Mouse (Mus musculus) ES-E14 (cell line): Measurements from ENCODE around the gene Gpr22.

Experiments used
- CHD2 ChIP-seq: IDR thresholded peaks from 2 replicates; pipeline ENCODE4 v1.6.1; 2014; ENCODE audit warnings: mild to moderate bottlenecking, low read depth, low read length, inconsistent platforms
- HCFC1 ChIP-seq: IDR thresholded peaks from 2 replicates; pipeline ENCODE4 v1.6.1; 2012; ENCODE audit warnings: low read length, inconsistent platforms, borderline replicate concordance; ENCODE audit not compliant: insufficient read depth
- MAFK ChIP-seq: IDR thresholded peaks from 2 replicates; pipeline ENCODE4 v1.6.1; 2014; ENCODE audit warnings: mild to moderate bottlenecking, low read depth, low read length, inconsistent platforms; ENCODE audit not compliant: insufficient read depth
- ZC3H11A ChIP-seq: IDR thresholded peaks from 2 replicates; pipeline ENCODE4 v1.6.1; 2012; ENCODE audit warnings: low read depth, mild to moderate bottlenecking, inconsistent platforms, low read length, borderline replicate concordance
- ZNF384 ChIP-seq: IDR thresholded peaks from 2 replicates; pipeline ENCODE4 v1.6.1; 2012; ENCODE audit warnings: low read depth, low read length, inconsistent platforms

DNA sequence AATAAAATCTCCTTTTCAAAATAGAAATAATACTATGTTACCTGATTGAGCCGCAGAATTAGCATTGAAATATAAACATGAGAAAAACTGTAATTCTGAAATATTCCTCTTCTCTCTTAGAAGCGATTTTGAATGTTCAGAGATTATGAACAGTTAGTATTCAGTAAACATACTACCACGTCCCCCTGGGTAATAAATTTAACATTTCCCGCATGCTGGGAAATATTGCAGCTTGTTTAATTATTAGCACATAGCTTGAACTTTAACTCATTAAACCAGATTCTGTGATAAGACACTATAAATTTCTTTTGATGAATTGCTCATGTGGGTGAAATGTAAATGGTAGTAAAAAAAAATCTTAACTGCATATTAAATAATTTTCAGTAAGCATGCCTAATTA, 1.0 kb downstream of the Gpr22 start:
- no peak for TF ChIP-seq ZNF384
- no peak for TF ChIP-seq CHD2
- no peak for TF ChIP-seq MAFK
- no peak for TF ChIP-seq HCFC1
- no peak for TF ChIP-seq ZC3H11A
